Mouse (Mus musculus) midbrain, embryonic 16.5 days (tissue): ENCODE results near the gene Lrig1. TPM values are rescaled to one million over a fixed set of nuclear protein-coding genes. Genes with fewer than 3 reads are reported as not detected.

Source experiments
- ATAC-seq: fragments of 200-750 bp; cut with Nextera tagmentation; 2 replicates; pipeline ENCODE4 v1.8.0; 2017; ENCODE audit warnings: moderate TSS enrichment
- H3K27ac ChIP-seq: fragments of 300-500 bp; sonication (generic); 2 replicates; pipeline ENCODE4 v1.5.1; 2014; ENCODE audit warnings: mild to moderate bottlenecking, low read length, mixed read lengths
- H3K27me3 ChIP-seq: fragments of 300-500 bp; sonication (generic); 2 replicates; pipeline ENCODE4 v1.6.1; 2014; ENCODE audit warnings: low read depth, low read length, mixed read lengths; ENCODE audit not compliant: control insufficient read depth, insufficient read depth
- H3K36me3 ChIP-seq: fragments of 300-500 bp; sonication (generic); 2 replicates; pipeline ENCODE4 v1.6.1; 2014; ENCODE audit warnings: mild to moderate bottlenecking, low read length, moderate library complexity, mixed read lengths; ENCODE audit not compliant: control insufficient read depth, insufficient read depth
- H3K4me1 ChIP-seq: fragments of 300-500 bp; sonication (generic); 2 replicates; pipeline ENCODE4 v1.6.1; 2014; ENCODE audit warnings: mild to moderate bottlenecking, low read length, mixed read lengths; ENCODE audit not compliant: control insufficient read depth, insufficient read depth
- H3K4me2 ChIP-seq: fragments of 300-500 bp; sonication (generic); 2 replicates; pipeline ENCODE4 v1.6.1; 2014; ENCODE audit warnings: mild to moderate bottlenecking, low read length, mixed read lengths
- H3K4me3 ChIP-seq: fragments of 300-500 bp; sonication (generic); 2 replicates; pipeline ENCODE4 v1.5.1; 2014; ENCODE audit warnings: low read depth, mild to moderate bottlenecking, low read length, moderate library complexity, mixed read lengths
- H3K9ac ChIP-seq: fragments of 300-500 bp; sonication (generic); 2 replicates; pipeline ENCODE4 v1.6.1; 2014; ENCODE audit warnings: low read depth, low read length, mixed read lengths
- H3K9me3 ChIP-seq: fragments of 300-500 bp; sonication (generic); replicated peaks from 2 replicates; pipeline ENCODE4 v1.6.1; 2014; ENCODE audit warnings: mild to moderate bottlenecking, low read length, mixed read lengths; ENCODE audit not compliant: control insufficient read depth, poor library complexity, severe bottlenecking
- WGBS: fragments of 180-500 bp; shearing (Covaris S2); extraction: QIAGEN DNeasy Blood & Tissue Kit; methylation state at CpG from one replicate; pipeline ENCODE4 v1.1.7; 2014; 5-methylcytosine and 5-hydroxymethylcytosine counted together
- polyA plus RNA-seq: library from polyadenylated mRNA; unstranded; fragments of >200 nt; fragmentation: Nextera tagmentation; extraction: Ambion mirVana; gene quantifications from 2 replicates; pipeline ENCODE4 v1.2.1, GENCODE M21; 2015

Lrig1 gene
- polyA plus RNA-seq, 1 experiment from 2014 or later: 14.2 TPM

DNA sequence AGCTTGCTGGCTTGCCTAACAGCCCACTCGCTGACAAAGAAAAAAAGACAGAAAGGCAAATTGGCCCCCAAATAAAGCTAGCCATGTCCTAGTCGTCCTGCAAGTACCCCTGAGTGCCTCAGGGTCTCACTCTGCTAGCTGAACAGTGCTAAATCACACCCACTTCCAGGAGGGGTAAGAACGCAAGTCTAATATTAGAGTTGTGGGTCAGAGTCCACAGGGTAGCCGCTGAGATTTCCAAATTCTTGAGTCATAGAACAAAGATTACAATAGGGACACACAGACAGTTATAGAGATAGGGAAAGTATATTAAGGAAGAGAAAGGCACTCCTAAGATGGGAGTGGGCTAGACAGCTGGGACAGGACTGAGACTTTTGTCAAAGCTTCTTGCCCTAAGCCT lies 51.5 kb downstream of the Lrig1 start:
- WGBS: 49% methylated on average over 4 of the region's 4 CpGs
- Histone ChIP-seq H3K4me1 (peaks cover 27% of the 10 kb centered on the region), H3K9me3 (no peaks in the 10 kb centered on the region), H3K4me3 (no peak overlapping the region), H3K36me3 (no peaks in the 10 kb centered on the region), H3K27me3 (no peaks in the 10 kb centered on the region), H3K9ac (no peak overlapping the region), H3K4me2 (no peak overlapping the region), H3K27ac (peak overlapping the region; percentile 6)
- peak; percentile 18; the same call in 1 of the 2 replicates for ATAC-seq

DNA sequence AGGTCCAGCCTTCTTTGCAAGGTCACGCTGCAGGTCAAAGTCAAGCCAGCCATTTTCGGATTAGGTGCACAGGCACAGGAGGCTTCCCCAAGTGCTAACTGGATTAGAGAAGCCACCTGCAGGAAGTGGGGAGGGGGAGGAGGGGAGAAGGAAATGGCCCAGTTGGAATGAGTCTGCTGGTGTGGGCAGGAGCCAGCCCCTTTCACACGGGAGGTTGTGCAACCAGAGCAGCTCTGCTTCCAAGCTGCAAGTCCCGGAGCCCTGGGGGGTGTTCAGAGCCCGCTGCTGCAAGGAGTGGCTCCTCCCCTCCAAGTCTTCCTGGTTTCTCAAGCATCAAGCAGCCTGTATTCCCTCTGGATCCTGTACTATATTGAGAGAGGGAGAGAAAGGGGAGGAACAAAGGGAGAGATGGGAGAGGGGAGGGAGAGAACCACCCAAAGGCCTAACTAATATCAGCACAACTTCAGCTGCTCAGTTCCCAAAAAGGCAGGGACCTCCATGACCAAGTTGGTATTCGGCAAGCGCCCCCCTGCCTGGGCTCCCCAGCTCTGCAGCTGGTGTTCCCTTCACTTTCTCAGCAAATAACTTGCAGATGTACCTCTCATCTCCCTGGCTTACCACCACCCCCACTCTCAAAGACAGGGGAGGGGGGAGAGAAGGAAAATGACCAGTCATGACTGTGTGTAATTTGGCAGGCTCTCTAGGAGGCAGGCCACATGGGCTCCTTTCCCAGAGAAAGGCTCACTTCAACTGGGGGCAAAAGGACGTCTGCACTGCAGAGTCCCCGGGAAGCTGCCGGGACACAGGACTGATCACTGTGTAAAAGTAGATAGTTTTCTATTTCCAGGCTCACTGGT lies 52.2 kb downstream of the Lrig1 start:
- Histone ChIP-seq H3K9ac (peak overlapping the region; percentile 21; the same call in 1 of the 2 replicates), H3K4me2 (no peak overlapping the region), H3K4me1 (peaks cover 27% of the 10 kb centered on the region), H3K27ac (peak overlapping the region; percentile 6), H3K27me3 (no peaks in the 10 kb centered on the region), H3K36me3 (no peaks in the 10 kb centered on the region), H3K9me3 (no peaks in the 10 kb centered on the region), H3K4me3 (no peak overlapping the region)
- ATAC-seq: peak; percentile 87
- 12% methylated on average over 10 of the region's 10 CpGs for WGBS

GRCm38 (mm10) chr6:94646902-94647301 lies 53.1 kb downstream of the Lrig1 start:
- Histone ChIP-seq H3K9ac (no peak overlapping the region), H3K4me1 (peaks cover 27% of the 10 kb centered on the region), H3K36me3 (no peaks in the 10 kb centered on the region), H3K9me3 (no peaks in the 10 kb centered on the region), H3K27ac (peak overlapping the region; percentile 26; the same call in 1 of the 2 replicates), H3K27me3 (no peaks in the 10 kb centered on the region), H3K4me2 (no peak overlapping the region), H3K4me3 (no peak overlapping the region)
- no peak for ATAC-seq
- WGBS: 79% methylated on average over 6 of the region's 6 CpGs

- Histone ChIP-seq H3K4me1 (peaks cover 27% of the 10 kb centered on the region), H3K36me3 (no peaks in the 10 kb centered on the region), H3K9me3 (no peaks in the 10 kb centered on the region), H3K27ac (peak overlapping the region; percentile 9; the same call in 1 of the 2 replicates), H3K4me3 (no peak overlapping the region), H3K4me2 (no peak overlapping the region), H3K27me3 (no peaks in the 10 kb centered on the region), H3K9ac (no peak overlapping the region)
- 73% methylated on average over 6 of the region's 6 CpGs for WGBS
- ATAC-seq: no peak
Measured at GRCm38 (mm10) chr6:94646274-94646863, 53.6 kb downstream of the Lrig1 start.

GRCm38 (mm10) chr6:94645723-94646122 lies 54.2 kb downstream of the Lrig1 start:
- no peaks in the 10 kb centered on the region for H3K36me3 ChIP-seq
- H3K27me3 ChIP-seq: no peaks in the 10 kb centered on the region
- ATAC-seq: no peak
- no peak overlapping the region for H3K9ac ChIP-seq
- WGBS: 63% methylated on average over 4 of the region's 4 CpGs
- H3K9me3 ChIP-seq: no peaks in the 10 kb centered on the region
- peaks cover 27% of the 10 kb centered on the region for H3K4me1 ChIP-seq
- H3K27ac ChIP-seq: no peak overlapping the region
- no peak overlapping the region for H3K4me3 ChIP-seq
- H3K4me2 ChIP-seq: no peak overlapping the region

- no peaks in the 10 kb centered on the region for H3K27me3 ChIP-seq
- peaks cover 30% of the 10 kb centered on the region for H3K4me1 ChIP-seq
- H3K27ac ChIP-seq: no peak overlapping the region
- H3K36me3 ChIP-seq: no peaks in the 10 kb centered on the region
- ATAC-seq: no peak
- no peak overlapping the region for H3K4me2 ChIP-seq
- H3K4me3 ChIP-seq: no peak overlapping the region
- 76% methylated on average over 3 of the region's 3 CpGs for WGBS
- H3K9me3 ChIP-seq: no peaks in the 10 kb centered on the region
- no peak overlapping the region for H3K9ac ChIP-seq
Measured at GRCm38 (mm10) chr6:94644641-94645040, 55.3 kb downstream of the Lrig1 start.

- Histone ChIP-seq H3K9ac (no peak overlapping the region), H3K27me3 (no peaks in the 10 kb centered on the region), H3K9me3 (no peaks in the 10 kb centered on the region), H3K4me2 (no peak overlapping the region), H3K36me3 (no peaks in the 10 kb centered on the region), H3K27ac (no peak overlapping the region), H3K4me3 (no peak overlapping the region), H3K4me1 (peaks cover 26% of the 10 kb centered on the region)
- 90% methylated on average over 2 of the region's 2 CpGs for WGBS
- ATAC-seq: no peak
Measured at GRCm38 (mm10) chr6:94643989-94644388, 56.0 kb downstream of the Lrig1 start.

DNA sequence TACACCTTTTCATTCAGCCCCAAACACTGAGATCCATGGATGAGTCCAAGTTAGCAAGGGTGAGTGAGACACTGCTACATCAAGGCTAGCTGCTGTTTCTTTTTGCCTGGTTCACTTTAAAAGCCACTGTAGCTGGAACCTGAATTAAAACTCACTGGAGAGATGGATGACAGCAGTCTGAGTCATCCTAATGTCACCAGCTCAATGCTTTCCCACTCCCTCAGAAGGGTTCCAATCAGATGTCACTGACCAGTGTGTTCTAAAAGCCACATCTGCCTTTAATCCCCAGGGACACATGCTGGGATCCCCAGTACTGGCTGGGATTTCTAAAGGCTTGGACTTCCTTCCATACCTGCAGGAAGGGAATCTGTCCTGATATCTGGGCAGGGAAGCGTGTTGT lies 57.9 kb downstream of the Lrig1 start:
- WGBS: 74% methylated on average over 1 of the region's 1 CpGs
- Histone ChIP-seq H3K27me3 (no peaks in the 10 kb centered on the region), H3K27ac (no peak overlapping the region), H3K4me2 (no peak overlapping the region), H3K4me3 (no peak overlapping the region), H3K4me1 (peaks cover 6% of the 10 kb centered on the region; the same call in 1 of the 2 replicates), H3K9me3 (no peaks in the 10 kb centered on the region), H3K36me3 (no peaks in the 10 kb centered on the region), H3K9ac (no peak overlapping the region)
- ATAC-seq: no peak

DNA sequence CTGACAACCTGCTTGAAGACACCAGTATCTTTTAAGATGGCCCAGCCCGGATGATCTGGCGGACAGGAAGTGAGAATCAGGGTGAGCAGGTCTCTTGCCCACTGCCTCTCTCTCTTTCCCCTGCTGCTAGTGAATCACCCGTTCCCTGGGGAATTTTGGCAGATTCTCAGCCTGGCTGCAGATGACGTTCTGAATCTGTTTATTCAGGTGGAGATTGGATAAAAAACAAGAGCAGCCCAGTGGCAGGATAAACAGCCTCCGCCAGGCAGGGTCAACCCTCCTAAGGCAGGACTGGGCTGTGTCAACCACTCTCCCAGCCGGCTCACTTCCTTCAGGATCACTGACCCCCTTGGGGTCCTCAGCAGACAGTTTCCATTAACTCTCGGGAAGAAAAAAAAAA lies 59.7 kb downstream of the Lrig1 start:
- Histone ChIP-seq H3K27ac (0 out of 2 replicates have a peak overlapping the region, but pooled peaks have one; percentile 14), H3K4me3 (no peak overlapping the region), H3K9ac (no peak overlapping the region), H3K4me2 (no peak overlapping the region), H3K27me3 (no peaks in the 10 kb centered on the region), H3K36me3 (no peaks in the 10 kb centered on the region), H3K4me1 (peaks cover 5% of the 10 kb centered on the region; the same call in 1 of the 2 replicates), H3K9me3 (no peaks in the 10 kb centered on the region)
- WGBS: 44% methylated on average over 7 of the region's 7 CpGs
- no peak for ATAC-seq
